Mouse (Mus musculus): ENCODE results near the gene Ptpre.

DNA sequence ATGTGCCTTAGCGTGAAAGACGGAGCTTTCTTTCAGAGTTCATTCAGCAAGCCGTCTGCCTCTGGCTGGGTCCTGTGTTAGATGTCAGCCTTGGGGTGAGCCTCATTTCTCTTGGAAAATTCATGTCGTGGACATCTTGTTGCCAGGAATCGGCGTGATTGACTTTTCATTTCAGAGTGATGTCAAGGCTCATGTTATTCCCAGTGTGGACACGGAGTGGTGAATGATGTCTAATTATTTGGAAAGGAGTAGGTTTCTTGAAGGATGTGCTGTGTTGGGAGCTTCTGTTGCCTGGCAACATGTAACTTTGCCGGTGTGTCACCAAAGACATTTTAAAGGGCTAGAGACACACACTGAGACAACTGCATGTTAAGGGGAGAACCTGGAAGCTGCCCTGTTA lies 77.6 kb downstream of the Ptpre start:
- TF ChIP-seq CTCF (IDR thresholded peaks at IDR 0.05; ENCODE audit: low read depth) (no peak), EP300 (IDR thresholded peaks at IDR 0.05; ENCODE audit: low read depth) (no peak)

All from liver, embryonic 14.5 days (tissue).